Comparison of ENCODE assay signal across 8 mouse cellular contexts in genomic region chr9:90269011-90269681, GRCm38 (mm10). TPM values are rescaled to one million over a fixed set of nuclear protein-coding genes. Genes with fewer than 3 reads are reported as not detected.
A peak's percentile ranks its signal among the peaks of the same experiment; 100 is the strongest.
DNase-seq lines count a peak whose midpoint lies in the region; ATAC-seq and TF ChIP-seq lines count a peak whose summit lies in the region.

No protein-coding gene starts in this region.

- H3K36me3 ChIP-seq in C2C12 (ENCODE audit: control insufficient read depth, insufficient read depth), result no peaks in the 10 kb centered on the region
- no peaks in the 10 kb centered on the region for H3K36me3 ChIP-seq in heart, embryonic 12.5 days
- peaks cover 18% of the 10 kb centered on the region; the same call in 1 of the 2 replicates for H3K36me3 ChIP-seq in liver, embryonic 15.5 days (replicated peaks)

- peak overlapping the region; percentile 74 for H3K27ac ChIP-seq in embryonic fibroblast, embryonic 13.5 days (ENCODE audit: insufficient read depth, low read length)
- H3K27ac ChIP-seq in heart, embryonic 12.5 days (ENCODE audit: poor library complexity, severe bottlenecking), result peak overlapping the region; percentile 30
- H3K27ac ChIP-seq in liver, embryonic 15.5 days (replicated peaks), result peak overlapping the region; percentile 85

- TF ChIP-seq CTCF in C2C12 (IDR thresholded peaks at IDR 0.05; ENCODE audit: control insufficient read depth, insufficient read depth, insufficient read length), result no peak
- TF ChIP-seq CTCF in embryonic fibroblast, embryonic 13.5 days (IDR thresholded peaks at IDR 0.05; ENCODE audit: borderline replicate concordance, insufficient read depth, low read length), result no peak

- peak; percentile 19; the same call in 1 of the 2 replicates for ATAC-seq in heart, embryonic 12.5 days (ENCODE audit: insufficient number of reproducible peaks, low FRiP score)
- ATAC-seq in liver, embryonic 15.5 days (ENCODE audit: insufficient read depth), result peak; percentile 8; the same call in 1 of the 2 replicates

- H3K9me3 ChIP-seq in heart, embryonic 12.5 days (replicated peaks), result no peaks in the 10 kb centered on the region
- no peaks in the 10 kb centered on the region for H3K9me3 ChIP-seq in liver, embryonic 15.5 days (replicated peaks)

- DNase-seq in adrenal gland, adult 2 months, result peak; percentile 84
- peak; percentile 31 to 46 for DNase-seq in kidney, adult 8-10 months
- DNase-seq in naive thymus-derived CD4-positive, alpha-beta T cell, adult 2 months (ENCODE audit: low read depth), result peak; percentile 66
- peak; percentile 62 for DNase-seq in yolk sac, embryonic 10.5 days (ENCODE audit: low spot score)

- H3K4me1 ChIP-seq in embryonic fibroblast, embryonic 13.5 days (ENCODE audit: control insufficient read depth, insufficient read depth, low read length), result no peaks in the 10 kb centered on the region
- H3K4me1 ChIP-seq in heart, embryonic 12.5 days (replicated peaks), result peaks cover 16% of the 10 kb centered on the region
- H3K4me1 ChIP-seq in liver, embryonic 15.5 days (replicated peaks), result peaks cover 85% of the 10 kb centered on the region

- H3K79me2 ChIP-seq in C2C12 (ENCODE audit: control insufficient read depth, insufficient read depth), result no peaks in the 10 kb centered on the region

- H3ac ChIP-seq in C2C12 (ENCODE audit: control insufficient read depth, insufficient read length, low read depth), result no peak overlapping the region

- TF ChIP-seq POLR2A in embryonic fibroblast, embryonic 13.5 days (IDR thresholded peaks at IDR 0.05; ENCODE audit: low read depth, low read length), result peak; percentile 54

- H3K79me3 ChIP-seq in C2C12 (ENCODE audit: low read depth), result no peaks in the 10 kb centered on the region

- peak overlapping the region; percentile 96 for H3K4me2 ChIP-seq in heart, embryonic 12.5 days
- H3K4me2 ChIP-seq in liver, embryonic 15.5 days, result peak overlapping the region; percentile 85

- peak overlapping the region; percentile 91 for H3K9ac ChIP-seq in heart, embryonic 12.5 days
- peak overlapping the region; percentile 86 for H3K9ac ChIP-seq in liver, embryonic 15.5 days

- no peaks in the 10 kb centered on the region for H3K27me3 ChIP-seq in C2C12 (ENCODE audit: control insufficient read depth, insufficient read depth, insufficient read length)
- H3K27me3 ChIP-seq in heart, embryonic 12.5 days (replicated peaks), result no peaks in the 10 kb centered on the region
- H3K27me3 ChIP-seq in liver, embryonic 15.5 days, result no peaks in the 10 kb centered on the region

- 25% methylated on average over 7 of the region's 7 CpGs for WGBS in heart, embryonic 12.5 days
- WGBS in liver, embryonic 15.5 days (ENCODE audit: insufficient replicate concordance), result 20% methylated on average over 7 of the region's 7 CpGs

- H3K4me3 ChIP-seq in C2C12 (ENCODE audit: insufficient read depth, poor library complexity, severe bottlenecking), result peak overlapping the region; percentile 11
- peak overlapping the region; percentile 95 for H3K4me3 ChIP-seq in embryonic fibroblast, embryonic 13.5 days (ENCODE audit: insufficient read depth, low read length)
- peak overlapping the region; percentile 93 for H3K4me3 ChIP-seq in heart, embryonic 12.5 days
- H3K4me3 ChIP-seq in liver, embryonic 15.5 days (replicated peaks), result peak overlapping the region; percentile 78

TF ChIP-seq in C2C12, 6 proteins besides CTCF, POLR2A, EP300 and RAD21:
- TF ChIP-seq USF1 (IDR thresholded peaks at IDR 0.05; ENCODE audit: low read depth) (no peak), MYOG (IDR thresholded peaks at IDR 0.05; ENCODE audit: control insufficient read depth, extremely low read depth, insufficient read length) (no peak), CEBPB (IDR thresholded peaks at IDR 0.05; ENCODE audit: low read depth) (no peak), FOSL1 (IDR thresholded peaks at IDR 0.05; ENCODE audit: insufficient read depth, low read length, poor library complexity, severe bottlenecking) (no peak), MYOD1 (IDR thresholded peaks at IDR 0.05; ENCODE audit: control insufficient read depth, insufficient read length, low read depth) (no peak), MAX (IDR thresholded peaks at IDR 0.05) (no peak)

RNA-seq across cellular contexts. Expression of gene Tbc1d2b, which starts 1.5 kb away (rescaled TPM):
- polyA plus RNA-seq in C2C12 (2012; fragmentation: generic; extraction: Trizol), result 6.7 TPM
- total RNA-seq in adrenal gland, adult 2 months (2021), result 10 to 100 TPM; 23.0 to 40.4 TPM
- polyA plus RNA-seq in adrenal gland, adult 2 months (2012; rRNA removed), result 20.8 and 22.7 TPM in 2 replicates
- 42.4 and 45.5 TPM in 2 replicates for polyA plus RNA-seq in embryonic fibroblast, embryonic 13.5 days (2011; ENCODE audit: insufficient read length, low read depth, missing spikeins)
- polyA plus RNA-seq in heart, embryonic 12.5 days (2016; fragmentation: Nextera tagmentation; extraction: Ambion mirVana), result 7.8 and 7.9 TPM in 2 replicates
- polyA plus RNA-seq in liver, embryonic 15.5 days (2015; fragmentation: Nextera tagmentation; extraction: Ambion mirVana), result 7.7 and 9.1 TPM in 2 replicates

Comparison
In these comparisons a context has a peak if more than half of its experiments do, and no peak if none do; other contexts are left out.
1. Peak in every context shown above with its lines: DNase-seq, ATAC-seq, H3K4me3 ChIP-seq and H3K27ac ChIP-seq.
2. H3K4me3 ChIP-seq: peak in every context shown above with its lines; median percentile 95 in embryonic fibroblast, embryonic 13.5 days; 93 in heart, embryonic 12.5 days; 78 in liver, embryonic 15.5 days; 11 in C2C12.
3. H3K27ac ChIP-seq: peak in every context shown above with its lines; median percentile 85 in liver, embryonic 15.5 days; 74 in embryonic fibroblast, embryonic 13.5 days; 30 in heart, embryonic 12.5 days.